Mouse (Mus musculus) fibroblast of lung, adult 2 months (primary cell): ENCODE measurements around the gene Klhl3.

Source experiments
- DNase-seq: peaks from one replicate; pipeline ENCODE4 v3.0.0-alpha.2; 2011; ENCODE audit warnings: low read depth

The Klhl3 gene

GRCm38 (mm10) chr13:57959806-57960205 lies 153.6 kb downstream of the Klhl3 start:
- no peak for DNase-seq
